Mouse (Mus musculus) thymus, adult 2 months (tissue): Measurements from ENCODE around the gene Srbd1.

Experiments used
- CTCF ChIP-seq: fragments of 200-500 bp; IDR thresholded peaks from 2 replicates; pipeline ENCODE4 v1.5.1; 2012; ENCODE audit warnings: mild to moderate bottlenecking, control low read depth, low read length, moderate library complexity, borderline replicate concordance; ENCODE audit not compliant: control insufficient read depth, poor library complexity, insufficient read depth; ENCODE audit errors: extremely low read depth
- POLR2A ChIP-seq: fragments of 200-500 bp; IDR thresholded peaks from 2 replicates; pipeline ENCODE4 v1.6.1; 2012; ENCODE audit warnings: mild to moderate bottlenecking, low read length, control low read depth, moderate library complexity; ENCODE audit not compliant: control insufficient read depth, poor library complexity, insufficient read depth; ENCODE audit errors: extremely low read depth

GRCm38 (mm10) chr17:86012576-86012975 lies 132.4 kb downstream of the Srbd1 start:
- no peak for TF ChIP-seq POLR2A
- TF ChIP-seq CTCF = no peak
